Mouse (Mus musculus): ENCODE measurements around the gene Hmox2. TPM values are rescaled to one million over a fixed set of nuclear protein-coding genes. Genes with fewer than 3 reads are reported as not detected.
"Not testable (repeated sequence)": the region's sequence is repeated elsewhere in the genome, so short reads cannot be mapped to it uniquely, and the experiment has no call there.

Hmox2 gene
- 102 and 109 TPM in 2 replicates for polyA plus RNA-seq (2014; fragmentation: Nextera tagmentation; extraction: Ambion mirVana)

DNA sequence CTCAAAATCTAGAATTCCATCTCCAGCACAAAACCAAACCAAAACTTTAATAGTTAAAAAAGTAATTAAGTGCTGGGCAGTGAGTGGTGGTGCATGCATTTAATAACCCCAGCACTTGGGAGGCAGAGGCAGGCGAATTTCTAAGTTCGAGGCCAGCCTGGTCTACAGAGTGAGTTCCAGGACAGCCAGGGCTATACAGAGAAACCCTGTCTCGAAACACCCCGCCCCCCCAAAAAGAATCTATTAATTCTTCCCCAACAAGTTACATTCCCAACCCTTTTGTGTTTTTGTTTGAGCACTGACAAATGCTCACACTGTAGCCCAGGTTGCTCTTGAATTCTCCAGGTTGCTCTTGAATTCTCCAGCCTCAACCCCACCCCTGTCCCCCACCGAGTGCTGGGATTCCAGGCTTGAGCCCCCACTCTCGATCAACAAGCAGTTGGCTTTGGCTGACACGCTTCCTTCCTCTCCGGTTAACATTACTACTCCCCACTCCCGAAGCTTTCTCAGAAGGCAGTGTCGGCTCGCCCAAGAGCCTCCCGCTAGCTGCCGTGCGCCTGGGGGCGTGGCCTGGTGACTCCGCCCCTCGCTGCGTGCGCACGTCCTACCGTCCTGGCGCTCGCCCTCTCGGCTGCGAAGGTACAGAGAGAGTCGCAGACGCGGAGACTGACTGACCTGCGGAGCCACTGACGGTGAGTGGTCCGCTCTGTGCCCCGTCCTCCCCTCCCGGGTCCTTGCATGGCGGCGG is at the start of gene Hmox2:
Gene Hmox2 (plus strand): TSS at position 582 of the 748 bp plus-strand sequence.
- Histone ChIP-seq H3K27ac (ENCODE audit: low read depth, low read length) (peak within 1 kb of the TSS; percentile 84), H3K9me3 (replicated peaks; ENCODE audit: control insufficient read depth, low read length) (no peaks in the 10 kb centered on the region), H3K4me1 (ENCODE audit: control insufficient read depth, insufficient read depth, low read length) (peaks cover 7% of the 10 kb centered on the region; the same call in 1 of the 2 replicates), H3K4me3 (ENCODE audit: low read depth, low read length) (peak within 1 kb of the TSS; percentile 73), H3K27me3 (ENCODE audit: control insufficient read depth, insufficient read depth, low read length) (no peaks in the 10 kb centered on the region; the same call in 1 of the 2 replicates), H3K4me2 (peak within 1 kb of the TSS; percentile 95), H3K9ac (ENCODE audit: low read depth, low read length) (peak within 1 kb of the TSS; percentile 91), H3K36me3 (ENCODE audit: control insufficient read depth, insufficient read depth, low read length) (no peaks in the 10 kb centered on the region)
- 6% methylated on average over 35 of the region's 35 CpGs for WGBS (ENCODE audit: insufficient replicate concordance)
- ATAC-seq (replicated peaks; ENCODE audit: insufficient number of reproducible peaks, low FRiP score, low TSS enrichment) = peak; percentile 95

DNA sequence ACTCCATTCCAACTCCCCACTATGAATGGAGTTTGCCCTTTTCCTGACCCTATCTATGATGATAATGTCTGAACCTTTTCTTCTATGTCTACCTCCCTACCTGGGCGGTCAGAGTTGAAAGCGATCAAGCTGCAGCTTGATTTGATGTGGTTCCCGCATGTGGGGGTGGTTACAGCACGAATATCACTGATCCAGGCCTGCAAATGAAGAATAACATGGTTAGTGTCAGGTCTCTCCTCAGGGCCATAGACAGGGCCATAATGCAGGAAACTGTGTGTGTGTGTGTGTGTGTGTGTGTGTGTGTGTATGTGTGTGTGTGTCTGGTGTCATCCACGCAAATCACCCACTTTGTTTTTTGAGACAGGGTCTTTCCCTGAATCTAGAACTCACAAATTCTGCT is 49.3 kb upstream of the Hmox2 start:
- 82% methylated on average over 5 of the region's 5 CpGs for WGBS (ENCODE audit: insufficient replicate concordance)

DNA sequence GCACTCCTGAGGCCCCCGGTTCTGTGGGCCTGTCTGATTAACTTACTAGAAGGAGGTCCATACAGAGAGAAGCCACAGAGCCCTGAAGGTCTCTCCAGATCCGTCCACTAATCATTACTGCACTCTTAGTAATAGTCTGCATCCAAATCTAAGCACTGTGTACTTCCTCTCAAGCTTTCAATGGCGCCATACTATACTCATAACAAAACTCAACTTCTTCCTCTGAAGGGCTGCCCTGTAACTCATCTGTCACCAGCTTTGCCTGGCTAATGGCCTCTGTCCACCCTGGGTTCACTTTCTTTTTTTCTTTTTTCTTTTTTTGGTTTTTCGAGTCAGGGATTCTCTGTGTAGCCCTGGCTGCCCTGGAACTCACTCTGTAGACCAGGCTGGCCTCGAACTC is 48.1 kb upstream of the Hmox2 start:
- H3K27me3 ChIP-seq (ENCODE audit: control insufficient read depth, insufficient read depth, low read length) = no peaks in the 10 kb centered on the region
- peak overlapping the region; percentile 90; the same call in 1 of the 2 replicates for H3K4me2 ChIP-seq
- no peak overlapping the region for H3K4me3 ChIP-seq (ENCODE audit: low read depth, low read length)
- H3K27ac ChIP-seq (ENCODE audit: low read depth, low read length) = no peak overlapping the region
- no peak overlapping the region for H3K9ac ChIP-seq (ENCODE audit: low read depth, low read length)
- WGBS (ENCODE audit: insufficient replicate concordance) = 55% methylated on average over 5 of the region's 5 CpGs
- peaks cover 11% of the 10 kb centered on the region for H3K4me1 ChIP-seq (ENCODE audit: control insufficient read depth, insufficient read depth, low read length)
- no peak for ATAC-seq (replicated peaks; ENCODE audit: insufficient number of reproducible peaks, low FRiP score, low TSS enrichment)
- peaks cover 4% of the 10 kb centered on the region; the same call in 1 of the 2 replicates for H3K36me3 ChIP-seq (ENCODE audit: control insufficient read depth, insufficient read depth, low read length)
- no peaks in the 10 kb centered on the region for H3K9me3 ChIP-seq (replicated peaks; ENCODE audit: control insufficient read depth, low read length)

More for the DNA sequence above, 49.3 kb upstream of the Hmox2 start:
- Histone ChIP-seq H3K9me3 (replicated peaks; ENCODE audit: control insufficient read depth, low read length) (no peaks in the 10 kb centered on the region), H3K4me3 (ENCODE audit: low read depth, low read length) (no peak overlapping the region), H3K9ac (ENCODE audit: low read depth, low read length) (no peak overlapping the region), H3K4me2 (no peak overlapping the region), H3K27me3 (ENCODE audit: control insufficient read depth, insufficient read depth, low read length) (no peaks in the 10 kb centered on the region), H3K36me3 (ENCODE audit: control insufficient read depth, insufficient read depth, low read length) (peaks cover 4% of the 10 kb centered on the region; the same call in 1 of the 2 replicates), H3K27ac (ENCODE audit: low read depth, low read length) (no peak overlapping the region), H3K4me1 (ENCODE audit: control insufficient read depth, insufficient read depth, low read length) (peaks cover 11% of the 10 kb centered on the region)
- ATAC-seq (replicated peaks; ENCODE audit: insufficient number of reproducible peaks, low FRiP score, low TSS enrichment) = no peak

DNA sequence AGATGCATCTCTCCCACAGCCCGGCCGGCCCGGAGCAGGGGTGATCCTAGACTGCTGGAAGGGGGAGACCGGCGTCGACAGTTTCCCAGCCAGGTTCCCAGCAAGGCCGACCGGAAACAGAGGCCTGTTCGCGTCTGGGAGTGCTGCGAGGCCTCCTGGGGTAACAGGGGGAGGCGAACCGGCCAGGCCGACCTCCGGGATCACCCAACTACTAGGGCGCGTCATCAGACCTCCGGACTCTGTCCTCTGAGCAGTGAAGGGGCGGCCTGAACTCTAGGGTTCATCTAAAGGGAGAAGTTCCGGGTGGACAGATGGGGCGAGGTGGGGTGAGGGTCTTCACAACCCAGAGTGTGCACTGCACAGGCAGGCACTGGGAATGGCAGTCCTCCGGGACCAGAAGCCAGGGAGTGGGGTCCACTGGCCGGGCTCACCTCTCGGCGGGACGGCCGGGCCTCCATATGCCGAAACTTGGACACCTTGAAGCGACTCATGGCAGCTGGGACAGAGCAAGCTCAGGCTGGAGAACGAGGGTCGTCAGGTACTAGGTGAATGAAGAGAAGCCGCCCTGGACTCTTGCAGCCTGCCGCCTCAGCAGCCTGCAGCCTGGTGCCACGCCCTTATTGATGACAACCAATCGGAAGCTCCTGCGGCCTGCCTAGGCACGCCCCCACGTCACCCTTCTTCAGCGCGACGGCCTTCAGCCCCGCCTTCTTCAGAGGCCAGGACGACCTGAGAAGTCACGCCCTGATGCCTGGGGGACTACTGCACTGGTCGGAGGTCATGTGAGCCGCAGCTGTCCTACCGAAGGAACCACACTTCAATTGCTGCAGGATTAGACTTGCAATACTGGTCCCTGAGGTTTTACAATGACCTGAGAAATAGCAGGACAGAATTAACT is 46.8 kb upstream of the Hmox2 start, which contains the start of gene Coro7:
Gene Coro7 (minus strand): TSS at position 657 of the 898 bp plus-strand sequence.
- ATAC-seq (replicated peaks; ENCODE audit: insufficient number of reproducible peaks, low FRiP score, low TSS enrichment) = peak; percentile 92
- Histone ChIP-seq H3K4me2 (peak within 1 kb of the TSS; percentile 90), H3K9ac (ENCODE audit: low read depth, low read length) (peak within 1 kb of the TSS; percentile 69), H3K27ac (ENCODE audit: low read depth, low read length) (no peak within 1 kb of the TSS), H3K4me3 (ENCODE audit: low read depth, low read length) (peak within 1 kb of the TSS; percentile 62), H3K36me3 (ENCODE audit: control insufficient read depth, insufficient read depth, low read length) (peaks cover 4% of the 10 kb centered on the region; the same call in 1 of the 2 replicates), H3K27me3 (ENCODE audit: control insufficient read depth, insufficient read depth, low read length) (no peaks in the 10 kb centered on the region), H3K4me1 (ENCODE audit: control insufficient read depth, insufficient read depth, low read length) (peaks cover 12% of the 10 kb centered on the region), H3K9me3 (replicated peaks; ENCODE audit: control insufficient read depth, low read length) (no peaks in the 10 kb centered on the region)
- under 1% methylated on average over 45 of the region's 47 CpGs for WGBS (ENCODE audit: insufficient replicate concordance)

DNA sequence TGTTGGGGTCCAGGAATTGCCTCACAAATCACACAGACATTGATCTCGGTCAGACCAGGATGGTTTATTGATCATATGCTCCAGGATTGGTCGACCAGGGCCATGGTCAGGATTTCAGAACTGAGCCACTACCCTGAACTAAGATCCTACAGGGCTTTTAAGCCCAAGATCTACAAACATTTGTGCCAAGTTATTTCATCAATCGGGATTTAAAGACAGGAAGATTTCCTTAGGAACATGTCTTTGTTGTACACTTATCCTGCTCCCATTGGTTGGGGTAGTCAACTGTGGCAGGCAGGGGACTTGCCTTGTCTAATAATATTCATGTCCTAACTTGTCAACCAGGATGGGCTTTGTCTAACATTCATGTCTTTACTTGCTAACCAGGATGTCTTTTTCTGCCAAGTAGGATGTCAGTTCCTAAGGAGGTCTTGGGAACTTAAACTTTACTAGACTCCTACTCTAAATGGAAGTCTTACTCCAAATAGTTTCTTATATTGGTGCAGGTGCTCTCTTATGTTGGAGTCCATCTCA is 45.2 kb upstream of the Hmox2 start:
- H3K27me3 ChIP-seq (ENCODE audit: control insufficient read depth, insufficient read depth, low read length); H3K9ac ChIP-seq (ENCODE audit: low read depth, low read length); H3K9me3 ChIP-seq (replicated peaks; ENCODE audit: control insufficient read depth, low read length); H3K4me3 ChIP-seq (ENCODE audit: low read depth, low read length); H3K4me2 ChIP-seq; H3K27ac ChIP-seq (ENCODE audit: low read depth, low read length); H3K36me3 ChIP-seq (ENCODE audit: control insufficient read depth, insufficient read depth, low read length); ATAC-seq (replicated peaks; ENCODE audit: insufficient number of reproducible peaks, low FRiP score, low TSS enrichment): not testable (repeated sequence)
- H3K4me1 ChIP-seq (ENCODE audit: control insufficient read depth, insufficient read depth, low read length) = peaks cover 14% of the 10 kb centered on the region
- 77% methylated on average over 3 of the region's 3 CpGs for WGBS (ENCODE audit: insufficient replicate concordance)

DNA sequence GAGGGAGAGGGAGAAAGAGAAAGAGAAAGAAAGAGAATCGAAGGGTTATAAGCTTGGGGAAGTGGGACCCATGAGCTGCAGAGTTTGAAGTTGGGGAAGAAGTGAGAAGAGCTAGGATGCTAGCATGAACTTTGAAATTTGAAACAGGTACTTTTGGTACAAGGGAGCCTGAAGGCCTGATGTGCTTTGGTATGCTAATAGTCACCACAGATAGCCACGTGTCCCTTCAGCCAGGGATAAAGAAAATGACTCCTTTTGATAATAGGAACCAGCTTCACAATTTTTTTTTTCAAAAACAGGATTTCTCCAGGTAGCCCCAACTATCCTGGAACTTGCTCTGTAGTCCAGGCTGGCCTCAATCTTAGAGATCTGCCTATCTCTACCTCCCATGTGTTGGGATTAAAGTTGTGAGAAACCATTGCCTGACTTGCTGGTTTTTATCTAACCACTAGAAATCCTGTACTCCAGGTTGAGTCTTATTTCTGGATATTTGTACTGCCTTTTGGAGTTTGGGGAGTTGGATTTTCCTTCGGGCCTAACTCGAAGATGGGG is 43.5 kb upstream of the Hmox2 start:
- Histone ChIP-seq H3K27me3 (ENCODE audit: control insufficient read depth, insufficient read depth, low read length) (no peaks in the 10 kb centered on the region), H3K4me3 (ENCODE audit: low read depth, low read length) (peak overlapping the region; percentile 93; the same call in 1 of the 2 replicates), H3K36me3 (ENCODE audit: control insufficient read depth, insufficient read depth, low read length) (peaks cover 2% of the 10 kb centered on the region; the same call in 1 of the 2 replicates), H3K27ac (ENCODE audit: low read depth, low read length) (no peak overlapping the region), H3K4me2 (peak overlapping the region; percentile 95), H3K9me3 (replicated peaks; ENCODE audit: control insufficient read depth, low read length) (no peaks in the 10 kb centered on the region), H3K9ac (ENCODE audit: low read depth, low read length) (no peak overlapping the region), H3K4me1 (ENCODE audit: control insufficient read depth, insufficient read depth, low read length) (peaks cover 14% of the 10 kb centered on the region)
- no peak for ATAC-seq (replicated peaks; ENCODE audit: insufficient number of reproducible peaks, low FRiP score, low TSS enrichment)
- 70% methylated on average over 4 of the region's 4 CpGs for WGBS (ENCODE audit: insufficient replicate concordance)

DNA sequence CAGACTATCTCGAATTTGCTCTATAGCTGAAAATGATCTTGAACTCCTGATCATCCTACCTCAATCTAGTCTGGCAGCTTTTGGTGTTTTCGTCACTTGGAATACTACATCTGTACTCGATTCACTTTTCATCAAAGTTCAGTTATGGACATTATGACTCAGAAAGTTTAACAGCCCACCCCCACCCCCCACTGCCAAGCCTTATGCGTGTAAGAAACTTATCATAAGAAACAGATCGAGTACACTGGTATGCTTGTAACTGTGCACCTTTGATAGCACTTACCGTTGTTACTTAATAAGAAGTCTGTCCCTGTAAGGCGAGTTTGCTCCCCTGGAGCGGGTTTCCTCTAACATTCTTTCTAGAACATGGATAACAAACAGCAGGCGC is 43.0 kb upstream of the Hmox2 start:
- Histone ChIP-seq H3K36me3 (ENCODE audit: control insufficient read depth, insufficient read depth, low read length) (peaks cover 5% of the 10 kb centered on the region; the same call in 1 of the 2 replicates), H3K4me3 (ENCODE audit: low read depth, low read length) (peak overlapping the region; percentile 93), H3K27ac (ENCODE audit: low read depth, low read length) (peak overlapping the region; percentile 65), H3K4me1 (ENCODE audit: control insufficient read depth, insufficient read depth, low read length) (peaks cover 10% of the 10 kb centered on the region), H3K9ac (ENCODE audit: low read depth, low read length) (peak overlapping the region; percentile 91), H3K27me3 (ENCODE audit: control insufficient read depth, insufficient read depth, low read length) (no peaks in the 10 kb centered on the region), H3K9me3 (replicated peaks; ENCODE audit: control insufficient read depth, low read length) (no peaks in the 10 kb centered on the region), H3K4me2 (peak overlapping the region; percentile 95)
- ATAC-seq (replicated peaks; ENCODE audit: insufficient number of reproducible peaks, low FRiP score, low TSS enrichment) = no peak
- 28% methylated on average over 9 of the region's 9 CpGs for WGBS (ENCODE audit: insufficient replicate concordance)

All from heart, embryonic 11.5 days (tissue).